Mouse (Mus musculus) MN1 (cell line): ENCODE results near the gene Hist1h1b.
A peak's percentile ranks its signal among the peaks of the same experiment; 100 is the strongest.

Source experiments
- DNase-seq: peaks from one replicate; pipeline ENCODE4 v3.0.0-alpha.2; 2016; ENCODE audit warnings: low spot score

Gene Hist1h1b

DNA sequence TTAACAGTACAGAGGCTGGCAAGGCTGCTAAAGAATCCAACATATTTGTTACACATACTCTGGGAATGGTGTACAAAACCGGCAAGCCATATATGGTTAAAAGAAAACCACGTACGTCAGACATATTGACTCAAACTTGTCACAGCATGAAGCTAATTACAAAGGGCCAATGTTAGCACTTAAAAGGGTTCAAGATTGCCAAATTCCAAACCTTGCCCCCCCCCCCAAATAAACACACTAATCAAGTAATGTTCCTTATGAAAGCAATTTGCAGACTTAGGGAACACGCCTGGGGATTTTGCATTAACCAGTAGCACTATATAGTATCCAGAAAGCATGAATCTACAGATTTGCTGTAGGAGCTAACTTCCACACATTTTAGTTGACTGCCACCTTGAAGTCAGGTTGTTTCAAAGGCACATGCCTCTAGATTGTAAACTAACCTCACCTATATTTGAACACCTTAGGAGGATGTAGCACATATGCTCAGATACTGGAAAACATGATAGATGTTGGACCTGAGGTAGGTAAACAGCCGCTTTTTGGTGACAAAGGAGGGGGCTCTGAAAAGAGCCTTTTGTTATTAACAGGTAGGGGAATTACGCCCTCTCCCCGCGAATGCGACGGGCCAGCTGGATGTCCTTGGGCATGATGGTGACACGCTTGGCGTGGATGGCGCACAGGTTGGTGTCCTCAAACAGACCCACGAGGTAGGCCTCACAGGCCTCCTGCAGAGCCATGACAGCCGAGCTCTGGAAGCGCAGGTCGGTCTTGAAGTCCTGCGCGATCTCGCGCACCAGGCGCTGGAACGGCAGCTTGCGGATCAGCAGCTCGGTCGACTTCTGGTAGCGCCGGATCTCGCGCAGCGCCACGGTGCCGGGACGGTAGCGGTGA is 2.2 kb upstream of the Hist1h1b start:
- DNase-seq: peak; percentile 60

DNA sequence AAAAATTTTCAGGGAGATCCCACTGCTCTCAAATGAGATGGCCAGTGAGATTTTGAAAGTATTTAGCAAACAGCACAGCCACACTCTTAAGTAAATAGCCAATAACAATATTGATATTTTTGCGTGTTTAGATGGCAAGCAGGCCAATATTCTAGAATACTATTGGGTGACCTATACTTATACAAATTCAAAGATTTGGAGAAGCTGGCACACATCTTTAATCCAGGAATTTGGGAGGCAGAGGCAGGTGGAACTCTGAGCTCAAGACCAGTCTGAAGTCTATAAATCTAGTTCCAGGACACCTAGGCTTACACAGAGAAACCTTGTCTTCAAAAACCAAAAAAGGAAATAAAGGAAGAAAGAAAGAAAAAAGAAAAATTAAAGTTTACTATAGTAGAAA is 1.2 kb upstream of the Hist1h1b start:
- DNase-seq: no peak

DNA sequence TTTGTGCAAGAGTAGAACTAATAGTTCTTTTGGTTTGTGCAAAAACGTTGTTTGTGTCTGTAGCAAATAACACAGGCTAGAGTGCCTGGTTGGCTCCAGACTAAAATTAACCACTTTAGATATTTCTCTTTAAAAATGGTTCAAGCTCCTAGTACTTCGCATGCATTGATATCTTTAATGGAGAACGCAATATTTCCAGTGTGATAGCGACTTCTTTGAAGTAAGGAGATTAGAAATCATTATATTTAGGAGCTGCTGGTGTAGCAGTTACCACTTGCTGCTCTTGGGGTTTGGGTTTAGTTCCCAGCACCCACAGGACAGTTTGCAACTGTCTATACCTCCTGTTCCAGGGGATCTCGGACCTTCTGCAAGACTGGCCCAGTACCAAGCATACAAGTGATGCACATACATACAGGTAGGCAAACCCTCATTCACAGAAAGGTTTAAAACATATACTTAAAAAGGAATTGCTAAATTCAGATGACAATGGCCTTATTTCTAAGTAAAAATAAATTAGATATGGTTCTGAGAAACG is 663 bp upstream of the Hist1h1b start:
- no peak for DNase-seq

DNA sequence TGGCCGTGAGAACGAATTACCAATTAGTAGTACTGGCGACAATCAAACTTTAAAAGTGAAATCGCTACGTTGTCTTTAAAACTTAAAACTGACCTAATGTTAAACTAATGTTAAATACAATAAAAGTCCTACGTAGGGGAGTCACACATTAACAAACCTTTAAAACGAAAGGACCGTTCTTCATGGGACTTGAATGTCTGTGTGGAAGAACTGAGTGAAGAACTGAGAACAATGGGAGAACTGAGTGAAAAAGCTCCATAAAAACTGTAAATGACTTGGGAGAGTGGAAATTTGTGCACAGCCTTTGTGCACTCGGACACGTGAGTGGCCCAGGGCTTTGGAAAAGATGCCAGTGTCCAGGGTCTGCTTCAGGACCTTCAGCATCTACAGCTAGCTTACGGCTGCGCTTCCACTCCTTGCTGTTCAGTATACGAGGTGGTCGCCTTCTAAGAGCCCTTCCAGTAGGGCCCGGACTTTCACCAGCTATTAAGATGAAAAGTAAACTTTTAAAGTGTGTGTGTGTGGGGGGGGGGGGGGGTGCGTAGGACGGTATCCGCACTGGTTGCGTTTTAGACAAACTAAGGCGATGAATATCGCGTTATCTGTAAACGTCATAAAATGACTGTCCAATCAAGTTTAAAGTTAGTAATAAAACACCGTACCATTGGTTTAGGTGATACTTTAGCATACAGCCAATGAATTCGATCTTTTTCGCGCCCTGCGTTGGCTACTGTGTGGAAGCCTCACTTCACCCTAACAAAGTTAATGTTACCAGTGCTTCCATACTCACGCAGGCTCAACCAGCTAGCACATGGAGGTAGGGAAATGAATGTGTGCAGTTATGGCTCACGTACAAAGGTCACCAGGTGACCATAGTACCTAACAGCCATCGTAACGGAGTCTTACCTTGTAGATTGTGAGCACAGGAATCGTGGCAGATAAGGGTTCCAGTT is 1.3 kb downstream of the Hist1h1b start:
- peak; percentile 92 for DNase-seq

DNA sequence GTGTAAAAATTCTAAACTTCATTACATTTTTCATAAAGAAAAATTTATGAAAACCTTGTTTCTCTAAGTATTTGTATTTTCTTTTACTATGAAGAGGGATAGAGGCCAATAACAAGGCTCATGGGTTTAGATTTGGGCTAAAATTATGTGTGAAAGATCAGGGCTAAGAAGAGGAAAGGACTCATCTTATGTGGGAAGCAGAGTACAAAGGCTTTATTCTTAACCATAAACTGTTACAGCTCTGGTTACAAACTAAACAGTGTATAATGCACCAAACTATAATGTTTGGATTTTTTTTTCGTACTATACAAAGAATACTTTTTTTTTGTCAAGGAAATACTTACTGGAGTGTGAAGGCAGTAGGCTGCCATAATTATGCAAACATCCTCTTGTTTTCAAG is 24.7 kb downstream of the Hist1h1b start:
- no peak for DNase-seq

DNA sequence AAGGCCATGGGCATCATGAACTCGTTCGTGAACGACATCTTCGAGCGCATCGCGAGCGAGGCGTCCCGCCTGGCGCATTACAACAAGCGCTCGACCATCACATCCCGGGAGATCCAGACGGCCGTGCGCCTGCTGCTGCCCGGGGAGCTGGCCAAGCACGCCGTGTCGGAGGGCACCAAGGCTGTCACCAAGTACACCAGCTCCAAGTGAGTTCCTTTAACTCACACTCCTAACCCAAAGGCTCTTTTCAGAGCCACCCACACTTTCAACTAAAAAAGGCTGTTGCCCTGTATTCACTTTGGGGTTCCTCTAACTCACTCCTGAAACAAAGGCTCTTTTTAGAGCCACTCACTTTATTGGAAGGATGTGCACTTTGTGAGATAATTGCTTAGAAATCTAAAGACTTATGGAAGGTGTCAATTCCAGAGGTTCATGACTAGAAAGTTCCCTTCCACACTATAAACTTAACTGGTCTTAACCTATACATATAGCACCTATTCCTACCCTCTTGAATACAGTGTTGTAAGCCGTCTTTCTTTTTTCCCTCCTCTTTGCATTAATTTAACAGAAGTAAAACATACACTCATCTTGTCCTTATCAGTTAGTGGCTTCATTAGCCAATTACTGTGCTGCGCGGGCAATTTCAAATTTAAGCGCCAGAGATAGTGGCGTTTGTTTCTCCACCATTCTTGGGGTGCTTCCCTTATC is 26.0 kb downstream of the Hist1h1b start:
- DNase-seq: peak; percentile 50

DNA sequence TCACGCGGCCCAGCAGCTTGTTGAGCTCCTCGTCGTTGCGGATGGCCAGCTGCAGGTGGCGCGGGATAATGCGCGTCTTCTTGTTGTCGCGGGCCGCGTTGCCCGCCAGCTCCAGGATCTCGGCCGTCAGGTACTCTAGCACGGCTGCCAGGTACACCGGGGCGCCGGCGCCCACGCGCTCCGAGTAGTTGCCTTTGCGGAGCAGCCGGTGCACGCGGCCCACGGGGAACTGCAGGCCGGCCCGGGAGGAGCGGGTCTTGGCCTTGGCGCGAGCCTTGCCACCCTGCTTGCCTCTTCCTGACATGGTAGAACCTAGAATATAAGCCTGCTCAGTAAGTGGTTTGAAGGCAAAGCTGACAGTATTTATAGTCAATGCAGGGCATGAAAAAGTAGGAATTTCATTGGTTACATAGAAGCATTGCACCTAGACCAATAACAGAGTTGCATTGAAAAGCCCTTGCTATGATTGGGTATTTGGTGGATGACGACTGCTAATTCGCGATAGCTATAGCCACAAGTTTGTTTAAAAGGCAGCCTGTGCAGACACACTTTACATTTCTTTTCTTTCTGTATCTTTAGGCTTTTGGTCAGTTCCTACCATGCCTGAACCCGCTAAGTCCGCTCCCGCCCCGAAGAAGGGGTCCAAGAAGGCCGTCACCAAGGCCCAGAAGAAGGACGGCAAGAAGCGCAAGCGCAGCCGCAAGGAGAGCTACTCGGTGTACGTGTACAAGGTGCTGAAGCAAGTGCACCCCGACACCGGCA is 26.7 kb downstream of the Hist1h1b start, which contains the start of the genes Hist1h2ak and Hist1h2bn:
Gene Hist1h2ak, minus strand, starts transcription at position 304 of the 762 bp plus-strand sequence.
Gene Hist1h2bn, plus strand, starts transcription at position 600 of the 762 bp plus-strand sequence.
- peak; percentile 93 for DNase-seq

DNA sequence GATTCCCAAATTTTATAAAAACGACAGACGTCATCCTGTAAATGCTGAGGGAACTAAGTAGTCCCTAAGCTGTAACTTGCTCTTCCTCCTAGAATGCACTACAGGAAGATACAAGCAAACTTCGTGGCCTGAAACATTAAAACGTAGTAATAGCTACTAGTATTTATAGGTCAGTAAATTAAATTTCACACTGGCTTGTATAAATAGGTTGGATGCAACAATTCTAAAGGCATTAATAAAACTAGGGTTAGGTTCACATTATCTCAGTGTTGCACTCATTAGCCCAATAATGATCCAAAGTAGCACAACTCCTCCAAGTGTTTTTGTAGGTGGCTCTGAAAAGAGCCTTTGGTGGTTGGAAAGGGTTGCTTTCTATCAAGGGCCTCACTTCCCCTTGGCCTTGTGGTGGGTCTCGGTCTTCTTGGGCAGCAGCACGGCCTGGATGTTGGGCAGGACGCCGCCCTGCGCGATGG is 27.3 kb downstream of the Hist1h1b start:
- peak; percentile 34 for DNase-seq

DNA sequence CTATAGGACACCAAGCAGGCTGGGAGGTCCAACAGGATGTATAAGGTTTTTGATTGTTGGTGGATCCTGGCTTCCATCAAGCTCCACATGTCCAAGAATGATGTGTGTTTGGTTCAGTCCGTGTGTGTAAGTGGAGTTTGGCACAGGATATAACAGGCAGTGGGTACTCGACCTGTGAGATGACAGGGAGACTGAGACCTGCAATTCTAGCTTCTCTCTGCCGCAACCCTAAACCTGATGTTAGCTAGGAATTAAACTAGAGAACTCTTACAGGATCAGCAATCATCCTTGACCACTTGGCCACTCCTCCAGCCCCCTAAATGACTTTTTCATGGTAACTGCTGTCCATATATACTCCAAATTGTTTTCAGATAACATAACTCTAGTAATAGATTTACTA is 28.1 kb downstream of the Hist1h1b start:
- no peak for DNase-seq

DNA sequence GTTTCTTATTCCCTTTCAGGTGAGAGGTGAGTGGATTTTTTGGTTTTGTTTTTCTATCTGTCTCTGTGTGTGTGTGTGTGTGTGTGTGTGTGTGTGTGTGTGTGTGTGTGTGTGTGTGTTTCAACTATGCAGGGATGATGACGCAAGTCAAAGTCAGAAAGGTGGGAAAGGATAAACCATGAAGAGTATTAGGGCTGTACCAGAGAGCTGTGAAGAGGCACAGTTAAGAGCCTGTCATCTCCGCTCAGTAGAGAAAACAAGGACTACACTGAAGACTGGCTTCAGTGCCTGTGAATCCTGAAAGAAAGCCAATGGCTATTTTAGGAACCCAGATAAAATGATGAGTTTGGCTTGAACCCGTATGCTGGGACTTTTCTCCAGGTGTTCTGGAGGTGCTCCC is 28.6 kb downstream of the Hist1h1b start:
- DNase-seq: no peak

DNA sequence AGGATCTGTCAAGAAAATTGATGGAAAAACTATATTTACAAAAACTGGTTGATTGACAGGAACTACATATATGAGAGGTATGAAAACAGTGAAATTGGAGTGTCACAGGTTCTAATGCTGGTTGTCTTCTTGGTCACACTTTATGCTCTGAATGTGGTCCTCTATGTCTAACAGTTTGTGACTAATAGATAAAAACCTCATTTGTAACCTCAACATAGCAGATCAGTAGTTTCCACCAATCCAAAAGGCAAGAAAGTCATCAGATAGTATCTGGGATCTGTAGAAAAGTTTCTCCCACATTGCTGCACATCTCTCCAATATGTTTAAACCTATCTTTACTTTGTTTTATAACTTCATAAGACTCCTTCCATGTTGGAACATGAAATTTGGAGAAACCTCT is 29.0 kb downstream of the Hist1h1b start:
- no peak for DNase-seq

DNA sequence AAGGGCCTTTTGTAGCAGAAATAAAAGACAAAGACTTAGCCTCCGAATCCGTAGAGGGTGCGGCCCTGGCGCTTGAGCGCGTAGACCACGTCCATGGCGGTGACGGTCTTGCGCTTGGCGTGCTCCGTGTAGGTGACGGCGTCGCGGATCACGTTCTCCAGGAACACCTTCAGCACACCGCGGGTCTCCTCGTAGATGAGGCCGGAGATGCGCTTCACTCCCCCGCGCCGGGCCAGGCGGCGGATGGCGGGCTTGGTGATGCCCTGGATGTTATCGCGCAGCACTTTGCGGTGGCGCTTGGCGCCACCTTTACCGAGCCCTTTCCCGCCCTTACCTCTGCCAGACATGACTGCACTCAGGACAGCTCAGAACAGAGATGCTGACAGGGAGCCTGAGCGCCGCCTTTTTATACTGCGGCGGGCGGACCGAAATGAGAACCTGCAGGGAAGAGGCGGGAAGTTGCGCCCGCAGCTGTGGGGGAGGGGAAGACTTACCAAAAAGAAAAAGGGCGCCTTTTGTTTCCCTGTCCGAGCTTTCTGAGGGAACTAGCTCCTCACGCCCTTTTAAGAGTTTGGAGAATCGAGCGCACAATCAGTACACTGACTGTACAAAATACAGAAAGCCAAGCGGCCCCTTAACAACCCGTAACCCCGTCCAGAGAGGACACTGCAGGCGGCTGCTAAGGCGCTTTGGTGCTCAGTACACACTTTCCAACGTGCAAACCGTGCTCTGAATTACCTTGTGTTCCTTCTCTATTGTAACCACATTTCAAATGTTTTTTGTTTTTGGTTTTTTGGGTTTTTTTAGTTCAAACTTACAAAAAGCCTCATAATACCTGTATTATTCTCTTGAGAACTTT is 30.0 kb downstream of the Hist1h1b start, which contains the start of gene Hist1h4k:
Gene Hist1h4k, minus strand, starts transcription at position 347 of the 859 bp plus-strand sequence.
- DNase-seq: peak; percentile 86

DNA sequence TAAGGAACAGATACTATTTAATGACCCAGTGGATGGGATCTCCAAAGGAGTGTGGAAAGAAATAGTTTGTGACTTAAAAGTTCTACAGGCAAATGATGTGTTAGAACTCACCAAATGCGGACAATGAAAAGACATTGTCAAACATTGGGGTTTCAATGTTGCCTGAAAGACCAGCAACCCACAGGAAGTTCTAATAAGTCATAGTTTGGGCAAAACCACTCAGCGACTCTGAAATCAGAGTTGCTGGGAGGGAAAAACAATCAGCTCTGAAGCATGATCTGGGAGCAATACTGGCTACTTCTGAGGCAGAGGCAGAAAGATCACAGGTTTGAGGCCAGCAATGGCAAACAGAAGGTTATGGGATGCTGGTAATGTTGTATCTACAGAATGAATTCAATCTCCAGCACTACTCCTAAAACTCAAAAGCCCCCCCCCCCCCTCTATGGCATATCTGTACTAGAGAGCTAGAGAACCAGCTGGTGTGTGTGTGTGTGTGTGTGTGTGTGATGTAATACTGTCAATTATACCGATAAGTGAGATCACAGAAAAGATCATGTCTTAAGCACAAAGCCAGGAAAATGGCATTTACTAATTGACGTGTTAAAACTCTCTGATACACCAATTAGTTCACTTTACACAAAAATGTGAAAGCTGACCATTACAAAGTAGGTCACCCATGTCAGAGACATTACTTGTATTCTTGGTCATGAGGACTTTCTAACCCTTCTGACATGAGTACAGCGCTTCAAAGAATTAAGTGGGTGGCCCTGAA is 30.9 kb downstream of the Hist1h1b start:
- DNase-seq: peak; percentile 45

DNA sequence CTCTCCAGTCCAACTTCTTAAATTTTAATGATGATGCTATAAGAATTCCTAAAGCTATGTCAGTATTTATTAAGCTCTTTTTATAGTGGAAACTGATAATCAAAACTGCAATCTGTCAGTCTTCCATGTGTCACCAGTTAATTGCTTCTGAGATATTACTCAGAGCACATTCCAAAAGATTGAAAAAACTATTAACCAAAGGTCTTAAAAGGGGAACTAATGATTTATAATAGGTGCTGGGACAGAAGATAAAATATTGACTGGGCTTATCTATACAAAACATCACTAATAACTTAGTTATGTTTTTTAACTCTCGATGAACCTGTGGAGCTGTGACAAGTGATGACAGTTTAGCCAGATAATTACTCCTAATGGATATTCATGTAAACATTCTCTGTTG is 35.4 kb downstream of the Hist1h1b start:
- no peak for DNase-seq

DNA sequence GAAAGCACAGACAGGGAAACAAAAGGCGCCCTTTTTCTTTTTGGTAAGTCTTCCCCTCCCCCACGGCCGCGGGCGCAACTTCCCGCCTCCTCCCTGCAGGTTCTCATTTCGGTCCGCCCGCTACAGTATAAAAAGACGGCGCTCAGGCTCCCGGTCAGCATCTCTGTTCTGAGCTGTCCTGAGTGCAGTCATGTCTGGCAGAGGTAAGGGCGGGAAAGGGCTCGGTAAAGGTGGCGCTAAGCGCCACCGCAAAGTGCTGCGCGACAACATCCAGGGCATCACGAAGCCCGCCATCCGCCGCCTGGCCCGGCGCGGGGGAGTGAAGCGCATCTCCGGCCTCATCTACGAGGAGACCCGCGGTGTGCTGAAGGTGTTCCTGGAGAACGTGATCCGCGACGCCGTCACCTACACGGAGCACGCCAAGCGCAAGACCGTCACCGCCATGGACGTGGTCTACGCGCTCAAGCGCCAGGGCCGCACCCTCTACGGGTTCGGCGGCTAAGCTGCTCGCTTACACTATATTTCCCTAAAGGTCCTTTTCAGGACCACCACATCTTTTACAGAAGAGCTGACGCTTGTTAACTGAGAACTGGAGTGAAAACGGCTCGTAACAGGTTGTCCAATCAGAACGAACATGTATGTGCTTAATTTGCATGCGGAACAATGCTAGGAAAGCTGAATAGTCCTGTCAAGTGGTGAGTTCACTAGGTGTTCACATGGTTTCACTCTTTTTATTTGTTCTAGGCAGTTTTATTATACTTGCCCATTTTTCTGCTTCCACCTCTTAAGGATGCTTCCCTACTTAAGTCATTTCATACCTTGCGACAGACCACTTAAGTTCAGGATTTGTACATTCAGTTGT is 45.3 kb downstream of the Hist1h1b start, which contains the start of gene Hist1h4j:
Gene Hist1h4j, plus strand, starts transcription at position 159 of the 862 bp plus-strand sequence.
- peak; percentile 87 for DNase-seq

DNA sequence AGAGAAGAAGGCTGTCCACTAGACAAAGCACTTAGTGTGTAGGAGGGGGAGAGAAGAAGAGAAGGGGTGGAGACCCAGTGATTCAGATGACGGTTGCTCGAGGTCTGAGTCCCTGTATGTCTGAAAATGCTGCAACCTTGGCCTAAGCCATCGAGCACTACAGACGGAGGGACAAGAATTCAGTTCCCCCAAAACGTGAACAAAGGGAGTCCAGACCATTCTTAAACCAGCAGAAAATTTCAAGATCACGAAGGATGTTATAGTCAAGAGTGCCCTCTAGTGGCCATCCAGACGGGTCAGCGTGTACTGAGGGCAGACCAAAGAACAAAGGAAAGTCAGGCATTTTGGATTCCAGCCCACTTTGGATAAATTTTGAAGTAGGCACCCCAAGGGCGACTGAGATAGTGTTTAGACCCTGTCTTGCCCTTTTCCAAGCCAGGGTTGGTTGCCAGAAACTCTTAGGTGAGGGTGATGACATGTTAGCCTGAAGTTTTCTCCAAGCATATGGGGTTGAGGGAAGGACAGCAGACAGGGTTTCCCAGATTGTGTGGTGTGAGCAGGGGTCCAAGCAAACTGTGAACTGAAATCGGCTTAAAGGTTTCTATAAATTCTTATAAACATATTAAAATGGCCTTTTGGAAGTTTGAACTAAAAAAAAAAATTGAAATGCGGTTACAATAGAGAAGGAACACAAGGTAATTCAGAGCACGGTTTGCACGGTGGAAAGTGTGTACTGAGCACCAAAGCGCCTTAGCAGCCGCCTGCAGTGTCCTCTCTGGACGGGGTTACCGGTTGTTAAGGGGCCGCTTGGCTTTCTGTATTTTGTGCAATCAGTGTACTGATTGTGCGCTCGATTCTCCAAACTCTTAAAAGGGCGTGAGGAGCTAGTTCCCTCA is 46.2 kb downstream of the Hist1h1b start:
- DNase-seq: peak; percentile 88

DNA sequence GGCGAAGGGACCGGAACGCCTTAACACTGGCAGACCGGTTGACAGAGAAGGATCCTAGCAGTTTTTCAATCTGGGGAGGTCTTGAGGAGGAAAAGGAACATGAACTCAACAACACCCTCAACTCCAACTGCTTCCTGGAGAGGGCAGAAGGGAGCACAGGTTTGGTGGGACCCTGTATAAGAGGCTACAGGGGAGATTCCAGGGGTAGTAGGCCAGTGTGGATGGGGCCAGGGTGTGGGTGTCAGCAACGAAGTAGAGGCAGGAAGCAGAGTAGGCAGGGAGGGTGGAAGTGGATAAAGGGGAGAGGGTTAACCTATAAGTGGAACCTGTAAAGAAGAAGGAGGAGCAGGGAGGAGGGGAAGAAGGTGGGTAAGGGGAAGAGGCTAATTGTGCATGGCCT is 47.0 kb downstream of the Hist1h1b start:
- DNase-seq: peak; percentile 40
